Mouse (Mus musculus): ENCODE results near the gene Usp43. TPM values are rescaled to one million over a fixed set of nuclear protein-coding genes. Genes with fewer than 3 reads are reported as not detected.

Gene Usp43
- total RNA-seq, 1 experiment, result 1.1 TPM

- no peak overlapping the region for H3K9ac ChIP-seq (ENCODE audit: insufficient read depth, low read depth, low read length, poor library complexity, severe bottlenecking)
- H3K36me3 ChIP-seq (ENCODE audit: control insufficient read depth, insufficient read depth, low read length, poor library complexity, severe bottlenecking), result peaks cover 6% of the 10 kb centered on the region; the same call in 1 of the 2 replicates
- no peak overlapping the region for H3K27ac ChIP-seq (ENCODE audit: insufficient read depth, low read depth, low read length, poor library complexity, severe bottlenecking)
- H3K9me3 ChIP-seq (ENCODE audit: control insufficient read depth, insufficient read depth, low read depth, low read length), result no peaks in the 10 kb centered on the region
- in situ Hi-C loops (cut with MboI; ENCODE audit: low sequenced_read_pairs in 2 of 2, unreplicated experiment in 2 of 2), result no loop called here
- peaks cover 2 to 12% of the 10 kb centered on the region in 2 experiments; a peak in 2 of 4 replicates for H3K4me1 ChIP-seq (ENCODE audit: control insufficient read depth in 2 of 2, insufficient read depth in 2 of 2, low read length in 2 of 2, poor library complexity in 1 of 2)
- no peak for DNase-seq (ENCODE audit: low read depth, low spot score)
- H3K4me3 ChIP-seq (ENCODE audit: insufficient read depth in 1 of 2, low read depth in 1 of 2, low read length in 2 of 2, poor library complexity in 1 of 2, severe bottlenecking in 1 of 2), result no peak overlapping the region
- TF ChIP-seq HCFC1 (IDR thresholded peaks at IDR 0.05; ENCODE audit: borderline replicate concordance, insufficient read depth, low read length) (no peak), MAFK (IDR thresholded peaks at IDR 0.05; ENCODE audit: insufficient read depth, low read depth, low read length) (no peak), ZNF384 (IDR thresholded peaks at IDR 0.05; ENCODE audit: low read depth, low read length) (no peak), ZC3H11A (IDR thresholded peaks at IDR 0.05; ENCODE audit: borderline replicate concordance, low read depth, low read length) (no peak)
Measured at GRCm38 (mm10) chr11:67858518-67858917, 63.4 kb downstream of the Usp43 start.

GRCm38 (mm10) chr11:67855035-67855434 lies 66.9 kb downstream of the Usp43 start:
- no peaks in the 10 kb centered on the region for H3K4me1 ChIP-seq (ENCODE audit: control insufficient read depth in 2 of 2, insufficient read depth in 2 of 2, low read length in 2 of 2, poor library complexity in 1 of 2)
- no peak overlapping the region for H3K4me3 ChIP-seq (ENCODE audit: insufficient read depth in 1 of 2, low read depth in 1 of 2, low read length in 2 of 2, poor library complexity in 1 of 2, severe bottlenecking in 1 of 2)
- no peak overlapping the region for H3K9ac ChIP-seq (ENCODE audit: insufficient read depth, low read depth, low read length, poor library complexity, severe bottlenecking)
- no peaks in the 10 kb centered on the region for H3K9me3 ChIP-seq (ENCODE audit: control insufficient read depth, insufficient read depth, low read depth, low read length)
- no peak overlapping the region for H3K27ac ChIP-seq (ENCODE audit: insufficient read depth, low read depth, low read length, poor library complexity, severe bottlenecking)
- peak; percentile 29 for DNase-seq (ENCODE audit: low read depth, low spot score)
- in situ Hi-C loops (cut with MboI; ENCODE audit: low sequenced_read_pairs in 2 of 2, unreplicated experiment in 2 of 2), result no loop called here
- peaks cover 6% of the 10 kb centered on the region; the same call in 1 of the 2 replicates for H3K36me3 ChIP-seq (ENCODE audit: control insufficient read depth, insufficient read depth, low read length, poor library complexity, severe bottlenecking)
- TF ChIP-seq CHD2 (IDR thresholded peaks at IDR 0.05; ENCODE audit: low read depth, low read length), result no peak
- TF ChIP-seq MAFK (IDR thresholded peaks at IDR 0.05; ENCODE audit: insufficient read depth, low read depth, low read length), result peak; percentile 97

- no peaks in the 10 kb centered on the region for H3K9me3 ChIP-seq (ENCODE audit: control insufficient read depth, insufficient read depth, low read depth, low read length)
- in situ Hi-C loops (cut with MboI; ENCODE audit: low sequenced_read_pairs in 2 of 2, unreplicated experiment in 2 of 2), result no loop called here
- no peak for DNase-seq (ENCODE audit: low read depth, low spot score)
- no peak overlapping the region for H3K4me3 ChIP-seq (ENCODE audit: insufficient read depth in 1 of 2, low read depth in 1 of 2, low read length in 2 of 2, poor library complexity in 1 of 2, severe bottlenecking in 1 of 2)
- H3K9ac ChIP-seq (ENCODE audit: insufficient read depth, low read depth, low read length, poor library complexity, severe bottlenecking), result no peak overlapping the region
- peaks cover 3% of the 10 kb centered on the region; the same call in 1 of the 2 replicates for H3K36me3 ChIP-seq (ENCODE audit: control insufficient read depth, insufficient read depth, low read length, poor library complexity, severe bottlenecking)
- no peaks in the 10 kb centered on the region for H3K4me1 ChIP-seq (ENCODE audit: control insufficient read depth in 2 of 2, insufficient read depth in 2 of 2, low read length in 2 of 2, poor library complexity in 1 of 2)
- H3K27ac ChIP-seq (ENCODE audit: insufficient read depth, low read depth, low read length, poor library complexity, severe bottlenecking), result no peak overlapping the region
- no peak for TF ChIP-seq ZNF384 (IDR thresholded peaks at IDR 0.05; ENCODE audit: low read depth, low read length)
- TF ChIP-seq HCFC1 (IDR thresholded peaks at IDR 0.05; ENCODE audit: borderline replicate concordance, insufficient read depth, low read length), result no peak
- no peak for TF ChIP-seq ZC3H11A (IDR thresholded peaks at IDR 0.05; ENCODE audit: borderline replicate concordance, low read depth, low read length)
- TF ChIP-seq CHD2 (IDR thresholded peaks at IDR 0.05; ENCODE audit: low read depth, low read length), result no peak
- TF ChIP-seq MAFK (IDR thresholded peaks at IDR 0.05; ENCODE audit: insufficient read depth, low read depth, low read length), result no peak
Measured at GRCm38 (mm10) chr11:67853996-67854395, 68.0 kb downstream of the Usp43 start.

- Histone ChIP-seq H3K9me3 (ENCODE audit: control insufficient read depth, insufficient read depth, low read depth, low read length) (no peaks in the 10 kb centered on the region), H3K4me1 (ENCODE audit: control insufficient read depth in 2 of 2, insufficient read depth in 2 of 2, low read length in 2 of 2, poor library complexity in 1 of 2) (no peaks in the 10 kb centered on the region), H3K36me3 (ENCODE audit: control insufficient read depth, insufficient read depth, low read length, poor library complexity, severe bottlenecking) (peaks cover 3% of the 10 kb centered on the region; the same call in 1 of the 2 replicates), H3K27ac (ENCODE audit: insufficient read depth, low read depth, low read length, poor library complexity, severe bottlenecking) (no peak overlapping the region), H3K9ac (ENCODE audit: insufficient read depth, low read depth, low read length, poor library complexity, severe bottlenecking) (no peak overlapping the region), H3K4me3 (ENCODE audit: insufficient read depth in 1 of 2, low read depth in 1 of 2, low read length in 2 of 2, poor library complexity in 1 of 2, severe bottlenecking in 1 of 2) (no peak overlapping the region)
- TF ChIP-seq ZC3H11A (IDR thresholded peaks at IDR 0.05; ENCODE audit: borderline replicate concordance, low read depth, low read length) (no peak), ZNF384 (IDR thresholded peaks at IDR 0.05; ENCODE audit: low read depth, low read length) (no peak), MAFK (IDR thresholded peaks at IDR 0.05; ENCODE audit: insufficient read depth, low read depth, low read length) (no peak), HCFC1 (IDR thresholded peaks at IDR 0.05; ENCODE audit: borderline replicate concordance, insufficient read depth, low read length) (no peak), CHD2 (IDR thresholded peaks at IDR 0.05; ENCODE audit: low read depth, low read length) (no peak)
- in situ Hi-C loops (cut with MboI; ENCODE audit: low sequenced_read_pairs in 2 of 2, unreplicated experiment in 2 of 2), result no loop called here
- no peak for DNase-seq (ENCODE audit: low read depth, low spot score)
Measured at GRCm38 (mm10) chr11:67851770-67852169, 70.2 kb downstream of the Usp43 start.

- in situ Hi-C loops (cut with MboI; ENCODE audit: low sequenced_read_pairs in 2 of 2, unreplicated experiment in 2 of 2), result no loop called here
- no peaks in the 10 kb centered on the region for H3K4me1 ChIP-seq (ENCODE audit: control insufficient read depth in 2 of 2, insufficient read depth in 2 of 2, low read length in 2 of 2, poor library complexity in 1 of 2)
- H3K9me3 ChIP-seq (ENCODE audit: control insufficient read depth, insufficient read depth, low read depth, low read length), result no peaks in the 10 kb centered on the region
- no peak overlapping the region for H3K9ac ChIP-seq (ENCODE audit: insufficient read depth, low read depth, low read length, poor library complexity, severe bottlenecking)
- H3K4me3 ChIP-seq (ENCODE audit: insufficient read depth in 1 of 2, low read depth in 1 of 2, low read length in 2 of 2, poor library complexity in 1 of 2, severe bottlenecking in 1 of 2), result no peak overlapping the region
- no peak for DNase-seq (ENCODE audit: low read depth, low spot score)
- TF ChIP-seq ZNF384 (IDR thresholded peaks at IDR 0.05; ENCODE audit: low read depth, low read length) (no peak), MAFK (IDR thresholded peaks at IDR 0.05; ENCODE audit: insufficient read depth, low read depth, low read length) (no peak), HCFC1 (IDR thresholded peaks at IDR 0.05; ENCODE audit: borderline replicate concordance, insufficient read depth, low read length) (no peak), ZC3H11A (IDR thresholded peaks at IDR 0.05; ENCODE audit: borderline replicate concordance, low read depth, low read length) (no peak), CHD2 (IDR thresholded peaks at IDR 0.05; ENCODE audit: low read depth, low read length) (no peak)
- H3K36me3 ChIP-seq (ENCODE audit: control insufficient read depth, insufficient read depth, low read length, poor library complexity, severe bottlenecking), result no peaks in the 10 kb centered on the region
- H3K27ac ChIP-seq (ENCODE audit: insufficient read depth, low read depth, low read length, poor library complexity, severe bottlenecking), result no peak overlapping the region
Measured at GRCm38 (mm10) chr11:67845193-67845592, 76.8 kb downstream of the Usp43 start.

All from ES-E14 (cell line).